Comparison of ENCODE assay signal across 8 mouse cellular contexts in the genomic region with DNA sequence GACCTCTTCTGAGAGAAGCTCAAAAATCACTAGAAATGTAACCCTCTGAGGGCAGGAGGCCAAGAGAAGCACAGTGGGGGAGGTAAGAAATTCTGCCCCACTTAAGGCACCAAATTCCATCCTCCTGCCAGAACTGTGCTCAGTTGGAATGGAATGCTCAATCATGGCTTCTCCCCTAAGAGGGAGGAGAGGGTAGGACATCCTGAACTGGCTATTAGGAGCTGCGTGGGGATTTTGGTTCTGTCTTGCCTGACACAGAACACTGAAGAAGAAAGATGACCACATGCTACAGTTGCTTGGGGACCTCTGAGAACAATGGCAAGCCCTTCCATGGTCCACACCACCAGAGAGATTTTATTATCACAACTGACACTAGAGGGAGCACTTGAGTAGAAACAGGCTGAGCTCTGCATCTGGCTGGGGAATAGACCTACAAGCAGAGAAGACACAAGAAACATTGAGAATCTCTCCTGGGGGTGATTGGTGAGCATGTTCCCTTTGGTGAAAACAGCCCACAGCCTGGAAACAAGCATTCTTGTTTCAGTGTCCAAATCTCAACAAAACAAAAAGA.
DNase-seq lines count a peak whose midpoint lies in the region; ATAC-seq lines count a peak whose summit lies in the region.

No protein-coding gene starts in this region.

- peak; percentile 15 for DNase-seq in cerebellum, adult 8-10 months
- no peak for DNase-seq in cerebellum, adult 11-12 months
- DNase-seq in ovary, postnatal 14 days (ENCODE audit: low spot score): peak; percentile 37
- no peak for DNase-seq in ovary, postnatal 10 days (ENCODE audit: low spot score)
- peak; percentile 68 for DNase-seq in embryo, embryonic 9.5 days (ENCODE audit: extremely low spot score)
- DNase-seq in kidney, postnatal 14 days: peak; percentile 48
- DNase-seq in spleen, postnatal 14 days (ENCODE audit: low spot score in 2 of 2): no peak

- ATAC-seq in megakaryocyte progenitor cell, adult 5-6 weeks (replicated peaks; ENCODE audit: poor library complexity): peak; percentile 96

Comparison
In these comparisons a context has a peak if more than half of its experiments do, and no peak if none do; other contexts are left out.
1. DNase-seq: peak in cerebellum, adult 8-10 months (single experiment), ovary, postnatal 14 days (single experiment), embryo, embryonic 9.5 days (single experiment) and kidney, postnatal 14 days (single experiment); none in cerebellum, adult 11-12 months (single experiment), ovary, postnatal 10 days (single experiment) and spleen, postnatal 14 days (0 of 2).